Mouse (Mus musculus) gastrocnemius, adult 18-20 months (tissue): ENCODE results near the gene Zfp142. TPM values are rescaled to one million over a fixed set of nuclear protein-coding genes. Genes with fewer than 3 reads are reported as not detected.

ENCODE experiments used
- DNase-seq: peaks from one replicate; pipeline ENCODE4 v3.0.0; 2021; ENCODE audit warnings: low spot score
- microRNA-seq: library from miRNA; unstranded; fragments of <30 nt; microRNA quantifications from one replicate; pipeline ENCODE4 v1.2.0, GENCODE M21; 2021
- total RNA-seq, 2 experiments: library from RNA; stranded (reverse); gene quantifications; 2 replicates each; pipeline ENCODE4 v1.2.3; 2021

Zfp142 gene
- total RNA-seq, 2 experiments from 2014 or later, result 8.7 to 9.7 TPM

GRCm38 (mm10) chr1:74519875-74520274, 68.2 kb downstream of the Zfp142 start:
- no peak for DNase-seq

Small RNA genes lying within 50 kb of the gene (microRNA-seq; reads per million reads assigned to microRNA genes)
- gene Gm25035, result not detected

Other genes with a start within 250 kb of the Zfp142 start
- gene Catip, start 226.1 kb downstream of the Zfp142 start, total RNA-seq, result under 1 TPM in 1 of 2 experiments, not detected in 1; 0.11 TPM
- gene Slc11a1, start 213.1 kb downstream of the Zfp142 start, total RNA-seq, result 1 to 10 TPM; 3.6 to 8.1 TPM
- gene Ctdsp1, start 196.7 kb downstream of the Zfp142 start, total RNA-seq, result 100 to 1,000 TPM; 107 TPM
- under 1 TPM in 1 of 2 experiments, not detected in 1; 0.11 TPM for gene Vil1, start 178.9 kb downstream of the Zfp142 start, total RNA-seq
- 10 to 100 TPM; 12.1 to 13.1 TPM for gene Cnot9, start 82.2 kb downstream of the Zfp142 start, total RNA-seq
- gene Plcd4, start 45.4 kb downstream of the Zfp142 start, total RNA-seq, result 10 to 100 TPM; 58.2 to 66.9 TPM
- 1 to 10 TPM; 7.2 to 7.8 TPM for gene Usp37, start 44.0 kb downstream of the Zfp142 start, total RNA-seq
- gene Bcs1l, start within 50 bp of the Zfp142 start, total RNA-seq, result 10 to 100 TPM; 20.6 to 21.6 TPM
- 10 to 100 TPM; 16.2 to 16.5 TPM for gene Rnf25, start 13.2 kb upstream of the Zfp142 start, total RNA-seq
- gene Stk36, start 13.2 kb upstream of the Zfp142 start, total RNA-seq, result under 1 TPM; 0.27 to 0.28 TPM
- 10 to 100 TPM in 1 of 2 experiments, 1 to 10 TPM in 1; 9.0 to 11.0 TPM for gene Ttll4, start 73.5 kb upstream of the Zfp142 start, total RNA-seq
- 10 to 100 TPM; 55.7 to 57.8 TPM for gene Cyp27a1, start 125.3 kb upstream of the Zfp142 start, total RNA-seq
- 100 to 1,000 TPM in 1 of 2 experiments, 10 to 100 TPM in 1; 75.0 to 102 TPM for gene Prkag3, start 161.0 kb upstream of the Zfp142 start, total RNA-seq
- gene Wnt6, start 183.6 kb upstream of the Zfp142 start, total RNA-seq, result under 1 TPM; 0.45 to 0.50 TPM
- under 1 TPM; 0.11 to 0.14 TPM for gene Wnt10a, start 203.3 kb upstream of the Zfp142 start, total RNA-seq